Mouse (Mus musculus): Measurements from ENCODE around the gene Enkur. TPM values are rescaled to one million over a fixed set of nuclear protein-coding genes. Genes with fewer than 3 reads are reported as not detected.

The Enkur gene
- polyA plus RNA-seq, 1 experiment: 41.4 TPM

- Histone ChIP-seq H3K36me3 (ENCODE audit: control insufficient read depth, insufficient read depth, low read length) (no peaks in the 10 kb centered on the region), H3K27me3 (ENCODE audit: control insufficient read depth, insufficient read depth, low read length) (no peaks in the 10 kb centered on the region), H3K4me1 (ENCODE audit: control insufficient read depth, insufficient read depth, low read length) (peaks cover 7% of the 10 kb centered on the region; the same call in 1 of the 2 replicates), H3K27ac (ENCODE audit: control insufficient read depth, insufficient read depth, low read depth, low read length) (no peak overlapping the region), H3K4me3 (ENCODE audit: control insufficient read depth, low read depth, low read length) (no peak overlapping the region)
- TF ChIP-seq CTCF (IDR thresholded peaks at IDR 0.05; ENCODE audit: control insufficient read depth, insufficient read depth, insufficient replicate concordance, low read depth, low read length): no peak
- TF ChIP-seq POLR2A (IDR thresholded peaks at IDR 0.05; ENCODE audit: control insufficient read depth, low read depth, low read length): no peak
Observed at GRCm38 (mm10) chr2:21146486-21146885, 58.7 kb downstream of the Enkur start.

DNA sequence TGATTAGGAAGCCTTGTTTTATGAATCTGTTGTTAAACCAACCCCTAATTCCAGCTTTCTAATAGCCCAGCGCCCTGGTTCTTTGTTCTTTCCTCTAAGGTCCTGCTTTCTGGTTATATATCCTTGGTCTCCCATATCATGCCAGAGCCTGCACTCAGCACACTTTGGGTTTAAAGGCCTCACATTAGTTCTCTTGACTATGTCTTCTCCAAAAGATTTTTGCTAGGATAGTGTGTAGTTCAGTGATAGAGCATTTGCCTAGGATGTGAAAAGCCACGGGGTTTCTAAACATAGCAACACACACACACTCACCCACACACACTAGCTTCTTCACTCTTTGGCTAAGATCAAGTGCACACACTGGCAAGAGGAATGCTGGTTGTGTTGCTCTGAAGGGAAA lies 62.5 kb downstream of the Enkur start:
- Histone ChIP-seq H3K4me1 (ENCODE audit: control insufficient read depth, insufficient read depth, low read length) (peaks cover 12% of the 10 kb centered on the region), H3K36me3 (ENCODE audit: control insufficient read depth, insufficient read depth, low read length) (no peaks in the 10 kb centered on the region), H3K4me3 (ENCODE audit: control insufficient read depth, low read depth, low read length) (no peak overlapping the region), H3K27me3 (ENCODE audit: control insufficient read depth, insufficient read depth, low read length) (no peaks in the 10 kb centered on the region), H3K27ac (ENCODE audit: control insufficient read depth, insufficient read depth, low read depth, low read length) (no peak overlapping the region)
- TF ChIP-seq CTCF (IDR thresholded peaks at IDR 0.05; ENCODE audit: control insufficient read depth, insufficient read depth, insufficient replicate concordance, low read depth, low read length) (no peak), POLR2A (IDR thresholded peaks at IDR 0.05; ENCODE audit: control insufficient read depth, low read depth, low read length) (no peak)

- peak overlapping the region; percentile 50 for H3K4me3 ChIP-seq (ENCODE audit: control insufficient read depth, low read depth, low read length)
- H3K27ac ChIP-seq (ENCODE audit: control insufficient read depth, insufficient read depth, low read depth, low read length): no peak overlapping the region
- TF ChIP-seq POLR2A (IDR thresholded peaks at IDR 0.05; ENCODE audit: control insufficient read depth, low read depth, low read length): no peak
- no peak for TF ChIP-seq CTCF (IDR thresholded peaks at IDR 0.05; ENCODE audit: control insufficient read depth, insufficient read depth, insufficient replicate concordance, low read depth, low read length)
- H3K36me3 ChIP-seq (ENCODE audit: control insufficient read depth, insufficient read depth, low read length): no peaks in the 10 kb centered on the region
- H3K27me3 ChIP-seq (ENCODE audit: control insufficient read depth, insufficient read depth, low read length): no peaks in the 10 kb centered on the region
- peaks cover 12% of the 10 kb centered on the region for H3K4me1 ChIP-seq (ENCODE audit: control insufficient read depth, insufficient read depth, low read length)
Observed at GRCm38 (mm10) chr2:21142204-21142580, 63.0 kb downstream of the Enkur start.

DNA sequence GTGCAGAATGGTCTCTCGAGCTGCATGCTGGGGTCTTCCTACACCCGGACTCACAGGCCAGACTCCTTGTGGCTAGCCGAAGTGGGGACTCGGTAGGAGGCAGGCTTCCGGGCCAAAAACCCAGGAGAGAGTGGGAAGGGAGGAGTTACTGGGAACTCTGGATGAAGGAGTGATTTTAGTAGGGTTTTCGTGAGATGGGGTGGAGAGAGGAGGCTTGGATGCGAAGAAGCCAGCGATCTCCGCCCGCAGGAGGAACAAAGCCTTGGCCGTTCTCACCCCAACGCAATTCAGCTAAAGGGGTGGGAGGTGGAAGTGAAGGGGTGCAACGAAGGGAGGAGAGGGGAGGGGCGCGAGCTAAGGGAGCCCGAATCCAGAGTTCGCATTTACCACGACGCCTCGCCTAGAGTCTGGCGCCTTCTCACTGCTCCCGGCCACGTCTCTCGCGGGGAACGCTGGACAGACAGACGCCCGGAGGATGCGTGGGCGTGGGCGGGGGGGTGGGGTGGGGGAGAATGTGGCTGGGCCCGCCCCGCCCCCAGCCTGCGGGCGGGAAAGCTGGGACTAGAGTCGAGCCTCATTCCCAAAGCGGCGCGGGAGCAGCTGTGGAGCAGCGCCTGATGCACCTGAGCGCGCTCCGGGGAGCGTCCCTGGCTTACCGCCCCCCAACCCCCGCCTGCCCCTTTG lies 63.5 kb downstream of the Enkur start:
- peak overlapping the region; percentile 52; the same call in 1 of the 2 replicates for H3K27ac ChIP-seq (ENCODE audit: control insufficient read depth, insufficient read depth, low read depth, low read length)
- no peaks in the 10 kb centered on the region for H3K27me3 ChIP-seq (ENCODE audit: control insufficient read depth, insufficient read depth, low read length)
- TF ChIP-seq CTCF (IDR thresholded peaks at IDR 0.05; ENCODE audit: control insufficient read depth, insufficient read depth, insufficient replicate concordance, low read depth, low read length) (no peak), POLR2A (IDR thresholded peaks at IDR 0.05; ENCODE audit: control insufficient read depth, low read depth, low read length) (no peak)
- peak overlapping the region; percentile 50 for H3K4me3 ChIP-seq (ENCODE audit: control insufficient read depth, low read depth, low read length)
- no peaks in the 10 kb centered on the region for H3K36me3 ChIP-seq (ENCODE audit: control insufficient read depth, insufficient read depth, low read length)
- H3K4me1 ChIP-seq (ENCODE audit: control insufficient read depth, insufficient read depth, low read length): peaks cover 12% of the 10 kb centered on the region

- H3K4me3 ChIP-seq (ENCODE audit: control insufficient read depth, low read depth, low read length): peak overlapping the region; percentile 44
- H3K36me3 ChIP-seq (ENCODE audit: control insufficient read depth, insufficient read depth, low read length): no peaks in the 10 kb centered on the region
- H3K4me1 ChIP-seq (ENCODE audit: control insufficient read depth, insufficient read depth, low read length): peaks cover 12% of the 10 kb centered on the region
- H3K27ac ChIP-seq (ENCODE audit: control insufficient read depth, insufficient read depth, low read depth, low read length): no peak overlapping the region
- no peaks in the 10 kb centered on the region for H3K27me3 ChIP-seq (ENCODE audit: control insufficient read depth, insufficient read depth, low read length)
- TF ChIP-seq CTCF (IDR thresholded peaks at IDR 0.05; ENCODE audit: control insufficient read depth, insufficient read depth, insufficient replicate concordance, low read depth, low read length) (no peak), POLR2A (IDR thresholded peaks at IDR 0.05; ENCODE audit: control insufficient read depth, low read depth, low read length) (no peak)
Observed at GRCm38 (mm10) chr2:21141189-21141519, 64.0 kb downstream of the Enkur start.

Other genes with a start within 250 kb of the Enkur start
- 1.6 and 3.3 TPM in 2 replicates for gene Arhgap21, start 236.5 kb downstream of the Enkur start, polyA plus RNA-seq (2012; rRNA removed)
- 17.1 and 20.6 TPM in 2 replicates for gene Thnsl1, start 359 bp upstream of the Enkur start, polyA plus RNA-seq (2012; rRNA removed)
- gene Gpr158, start 162.2 kb upstream of the Enkur start, polyA plus RNA-seq (2012; rRNA removed): 0.28 and 0.29 TPM in 2 replicates

Measured in testis, adult 2 months (tissue).